Mouse (Mus musculus) hindbrain, postnatal 0 days (tissue): Measurements from ENCODE around the gene Gm11214. TPM values are rescaled to one million over a fixed set of nuclear protein-coding genes. Genes with fewer than 3 reads are reported as not detected.
A peak's percentile ranks its signal among the peaks of the same experiment; 100 is the strongest.

Experiments used
- ATAC-seq: fragments of 200-750 bp; cut with Nextera tagmentation; 2 replicates; pipeline ENCODE4 v1.8.0; 2017; ENCODE audit warnings: mild to moderate bottlenecking, moderate TSS enrichment, moderate library complexity
- DNase-seq: peaks from one replicate; pipeline ENCODE4 v3.0.0-alpha.2; 2015; ENCODE audit warnings: low spot score
- H3K27ac ChIP-seq: fragments of 300-500 bp; sonication (generic); 2 replicates; pipeline ENCODE4 v1.5.1; 2014; ENCODE audit warnings: mild to moderate bottlenecking
- H3K27me3 ChIP-seq: fragments of 300-500 bp; sonication (generic); 2 replicates; pipeline ENCODE4 v1.6.1; 2014; ENCODE audit warnings: low read length, mixed read lengths; ENCODE audit not compliant: insufficient read depth
- H3K36me3 ChIP-seq: fragments of 300-500 bp; sonication (generic); 2 replicates; pipeline ENCODE4 v1.6.1; 2014; ENCODE audit warnings: low read length, mixed read lengths; ENCODE audit not compliant: insufficient read depth
- H3K4me1 ChIP-seq: fragments of 300-500 bp; sonication (generic); 2 replicates; pipeline ENCODE4 v1.6.1; 2014; ENCODE audit warnings: antibody characterized with exemption, low read length, mixed read lengths; ENCODE audit not compliant: insufficient read depth
- H3K4me2 ChIP-seq: fragments of 300-500 bp; sonication (generic); 2 replicates; pipeline ENCODE4 v1.6.1; 2014; ENCODE audit warnings: low read depth, mild to moderate bottlenecking, low read length, moderate library complexity, mixed read lengths
- H3K4me3 ChIP-seq: fragments of 300-500 bp; sonication (generic); 2 replicates; pipeline ENCODE4 v1.5.1; 2014; ENCODE audit warnings: low read length
- H3K9ac ChIP-seq: fragments of 300-500 bp; sonication (generic); replicated peaks from 2 replicates; pipeline ENCODE4 v1.6.1; 2014; ENCODE audit warnings: mild to moderate bottlenecking, low read length, moderate library complexity, mixed read lengths
- H3K9me3 ChIP-seq: fragments of 300-500 bp; sonication (generic); 2 replicates; pipeline ENCODE4 v1.6.1; 2016; ENCODE audit warnings: low read length, mixed read lengths
- CTCF ChIP-seq: IDR thresholded peaks from 2 replicates; pipeline ENCODE4 v1.5.1; 2016; ENCODE audit warnings: antibody characterized with exemption, control low read depth, low read depth
- WGBS: fragments of 180-500 bp; shearing (Covaris S2); extraction: QIAGEN DNeasy Blood & Tissue Kit; methylation state at CpG from one replicate; pipeline ENCODE4 v1.1.7; 2014; 5-methylcytosine and 5-hydroxymethylcytosine counted together
- polyA plus RNA-seq: library from polyadenylated mRNA; unstranded; fragments of >200 nt; fragmentation: Nextera tagmentation; extraction: Ambion mirVana; gene quantifications from 2 replicates; pipeline ENCODE4 v1.2.1, GENCODE M21; 2015
- total RNA-seq: library from RNA; depleted of rRNA; stranded (reverse); fragments of >200 nt; gene quantifications from 2 replicates; pipeline ENCODE4 v1.2.3, GENCODE M21; 2014

Gene Gm11214
- total and polyA plus RNA-seq, 2 experiments from 2014 or later = not detected

GRCm38 (mm10) chr4:63702006-63702704 is 39.0 kb upstream of the Gm11214 start:
- H3K27me3 ChIP-seq = no peaks in the 10 kb centered on the region
- H3K27ac ChIP-seq = no peak overlapping the region
- 95% methylated on average over 4 of the region's 4 CpGs for WGBS
- ATAC-seq = no peak
- no peaks in the 10 kb centered on the region for H3K4me1 ChIP-seq
- no peak overlapping the region for H3K4me3 ChIP-seq
- no peak overlapping the region for H3K4me2 ChIP-seq
- DNase-seq = no peak
- no peak for TF ChIP-seq CTCF
- no peaks in the 10 kb centered on the region for H3K36me3 ChIP-seq
- H3K9me3 ChIP-seq = no peaks in the 10 kb centered on the region
- no peak overlapping the region for H3K9ac ChIP-seq

- H3K36me3 ChIP-seq = no peaks in the 10 kb centered on the region
- 71% methylated on average over 3 of the region's 3 CpGs for WGBS
- H3K27ac ChIP-seq = no peak overlapping the region
- ATAC-seq (no peak), DNase-seq (no peak)
- no peak overlapping the region for H3K4me3 ChIP-seq
- no peaks in the 10 kb centered on the region for H3K9me3 ChIP-seq
- no peak overlapping the region for H3K4me2 ChIP-seq
- no peaks in the 10 kb centered on the region for H3K27me3 ChIP-seq
- H3K9ac ChIP-seq = no peak overlapping the region
- no peak for TF ChIP-seq CTCF
- H3K4me1 ChIP-seq = no peaks in the 10 kb centered on the region
These were observed 36.6 kb upstream of the Gm11214 start for GRCm38 (mm10) chr4:63699749-63700148.

DNA sequence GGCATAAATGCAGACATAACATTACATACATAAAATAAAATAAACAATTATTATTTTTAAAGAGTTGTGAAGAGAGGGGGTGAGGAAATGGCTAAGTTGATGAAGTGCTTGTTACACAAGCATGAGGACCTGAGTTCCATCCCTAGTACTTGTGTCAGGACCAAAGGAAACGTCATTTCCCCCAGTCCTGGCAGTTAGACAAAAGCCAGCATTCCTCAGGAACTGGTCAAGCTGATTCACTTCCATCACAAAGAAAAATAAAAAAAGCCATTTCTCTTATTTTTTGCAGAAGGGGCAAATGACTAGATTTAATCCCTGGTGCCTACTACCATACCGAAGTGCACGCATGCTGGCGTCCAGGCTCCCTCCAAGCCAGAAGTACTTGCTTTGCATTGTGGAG is 33.7 kb upstream of the Gm11214 start:
- Histone ChIP-seq H3K27ac (no peak overlapping the region), H3K4me1 (no peaks in the 10 kb centered on the region), H3K36me3 (no peaks in the 10 kb centered on the region), H3K4me3 (no peak overlapping the region), H3K27me3 (no peaks in the 10 kb centered on the region), H3K9ac (no peak overlapping the region), H3K9me3 (no peaks in the 10 kb centered on the region), H3K4me2 (no peak overlapping the region)
- ATAC-seq (no peak), DNase-seq (no peak)
- TF ChIP-seq CTCF = no peak
- WGBS = 92% methylated on average over 4 of the region's 4 CpGs

DNA sequence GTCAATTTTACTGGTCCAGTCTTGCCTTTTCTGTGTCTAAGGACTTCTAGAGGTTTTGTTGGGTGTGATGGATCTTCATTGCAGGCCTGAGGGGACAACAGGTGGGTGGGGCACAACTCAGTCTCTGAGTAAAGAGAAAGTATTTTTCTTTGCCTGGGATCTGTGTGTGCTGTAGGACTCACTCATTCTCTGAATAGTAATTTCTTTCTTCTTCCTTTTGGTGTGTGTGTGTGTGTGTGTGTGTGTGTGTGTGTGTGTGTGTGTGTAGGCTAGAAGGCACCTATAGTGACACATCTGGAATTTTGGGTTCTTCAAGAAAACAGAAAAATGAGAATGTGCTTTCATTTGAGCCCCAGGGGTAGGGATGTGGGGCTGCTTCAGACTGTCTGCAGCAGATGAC is 29.2 kb upstream of the Gm11214 start:
- Histone ChIP-seq H3K4me2 (no peak overlapping the region), H3K27me3 (no peaks in the 10 kb centered on the region), H3K4me1 (no peaks in the 10 kb centered on the region), H3K4me3 (no peak overlapping the region), H3K9ac (no peak overlapping the region), H3K27ac (no peak overlapping the region), H3K36me3 (no peaks in the 10 kb centered on the region), H3K9me3 (no peaks in the 10 kb centered on the region)
- no peak for DNase-seq
- no peak for ATAC-seq
- TF ChIP-seq CTCF = no peak

DNA sequence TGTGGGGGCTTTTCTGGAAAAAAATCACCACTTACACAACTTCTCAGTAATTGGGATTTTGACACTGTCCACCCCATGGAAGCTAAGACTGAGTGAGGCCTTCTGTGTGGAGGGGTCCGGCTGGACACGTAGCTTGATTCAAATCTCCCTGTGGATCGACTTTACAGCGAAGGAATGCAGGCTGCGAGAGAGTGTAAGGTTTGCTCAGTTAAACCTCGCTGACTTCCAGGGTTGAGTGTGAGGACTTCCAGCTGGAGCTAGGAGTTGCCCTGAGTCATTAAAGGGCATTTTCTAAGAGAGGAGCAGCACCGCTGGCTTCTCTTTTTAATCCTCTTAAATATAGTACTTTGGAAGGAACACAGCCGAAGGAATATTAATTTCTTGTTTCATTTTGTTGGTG is 24.2 kb upstream of the Gm11214 start:
- Histone ChIP-seq H3K4me2 (no peak overlapping the region), H3K4me1 (no peaks in the 10 kb centered on the region), H3K4me3 (no peak overlapping the region), H3K27me3 (no peaks in the 10 kb centered on the region), H3K36me3 (no peaks in the 10 kb centered on the region), H3K27ac (no peak overlapping the region), H3K9me3 (no peaks in the 10 kb centered on the region), H3K9ac (no peak overlapping the region)
- ATAC-seq (no peak), DNase-seq (no peak)
- WGBS = 85% methylated on average over 8 of the region's 8 CpGs
- no peak for TF ChIP-seq CTCF

- ATAC-seq (0 out of 2 replicates have a peak, but pooled peaks have one; percentile 18), DNase-seq (peak; percentile 40)
- H3K9me3 ChIP-seq = no peaks in the 10 kb centered on the region
- no peaks in the 10 kb centered on the region for H3K4me1 ChIP-seq
- TF ChIP-seq CTCF = peak; percentile 62
- H3K27ac ChIP-seq = no peak overlapping the region
- H3K4me3 ChIP-seq = no peak overlapping the region
- H3K27me3 ChIP-seq = no peaks in the 10 kb centered on the region
- no peaks in the 10 kb centered on the region for H3K36me3 ChIP-seq
- no peak overlapping the region for H3K4me2 ChIP-seq
- no peak overlapping the region for H3K9ac ChIP-seq
These were observed 23.0 kb upstream of the Gm11214 start for GRCm38 (mm10) chr4:63686157-63686556.

DNA sequence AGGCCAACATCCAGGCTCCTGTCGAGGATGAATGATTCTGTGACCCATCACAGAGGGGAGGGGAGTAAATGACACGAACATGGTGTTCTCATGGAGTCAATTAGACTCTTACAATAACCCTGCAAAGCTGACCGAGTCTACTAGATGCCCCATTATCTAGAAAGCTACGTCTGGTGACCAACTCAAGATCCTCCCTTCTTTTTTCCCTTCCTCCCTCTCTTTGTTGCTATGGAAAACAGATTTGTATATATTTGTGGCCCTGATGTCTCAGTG is 22.0 kb upstream of the Gm11214 start:
- 54% methylated on average over 4 of the region's 4 CpGs for WGBS
- no peak overlapping the region for H3K4me2 ChIP-seq
- no peaks in the 10 kb centered on the region for H3K36me3 ChIP-seq
- DNase-seq (no peak), ATAC-seq (no peak)
- H3K9me3 ChIP-seq = no peaks in the 10 kb centered on the region
- H3K4me3 ChIP-seq = no peak overlapping the region
- TF ChIP-seq CTCF = no peak
- H3K9ac ChIP-seq = no peak overlapping the region
- no peaks in the 10 kb centered on the region for H3K27me3 ChIP-seq
- no peak overlapping the region for H3K27ac ChIP-seq
- no peaks in the 10 kb centered on the region for H3K4me1 ChIP-seq
